Mouse (Mus musculus): ENCODE results near the gene Ltb4r1.

Ltb4r1 gene

GRCm38 (mm10) chr14:55765696-55766095 is at the start of gene Ltb4r1:
Ltb4r1 (plus strand) TSS chr14:55765962.
- no peak for DNase-seq (ENCODE audit: low spot score)

DNA sequence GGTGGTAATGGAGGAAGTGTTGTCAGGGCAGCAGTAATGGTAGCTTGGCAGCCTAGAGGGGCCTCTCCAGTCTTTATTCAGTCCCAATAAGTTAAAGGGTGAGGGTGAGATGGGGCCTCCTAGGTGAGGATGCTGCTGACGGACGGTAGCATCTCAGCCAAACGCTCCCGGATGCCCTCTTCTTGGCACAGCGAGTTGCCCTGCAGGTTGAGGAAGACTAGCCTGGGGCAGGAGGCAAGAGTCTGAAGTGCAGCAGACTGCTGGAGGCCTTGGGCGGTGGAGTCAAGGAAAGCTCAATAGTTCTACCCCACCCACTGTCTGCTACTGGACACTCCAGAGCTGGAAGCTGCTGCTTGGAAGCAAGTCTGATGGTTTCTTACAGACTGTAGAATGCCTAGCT is 49.5 kb upstream of the Ltb4r1 start:
- DNase-seq (ENCODE audit: low spot score), result no peak

DNA sequence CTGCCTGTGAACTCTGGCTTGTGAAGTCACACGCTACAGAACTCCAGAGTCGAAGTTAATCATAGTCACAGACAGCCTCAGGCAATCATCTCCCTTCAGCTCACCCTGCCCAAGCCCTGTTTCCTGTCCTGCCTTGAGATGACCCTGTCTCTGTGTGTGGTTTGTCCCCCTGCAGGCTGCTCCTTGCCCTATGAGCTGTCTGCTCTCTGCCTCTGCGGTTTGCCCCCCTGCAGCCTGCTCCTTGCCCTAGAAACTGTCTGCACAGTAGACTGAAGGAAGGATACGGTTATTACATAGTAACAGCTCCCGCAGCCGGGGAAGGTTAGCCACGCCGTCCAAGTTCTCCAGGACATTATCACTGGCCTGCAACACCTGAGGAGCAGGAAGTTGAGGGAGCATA is 48.9 kb upstream of the Ltb4r1 start:
- no peak for DNase-seq (ENCODE audit: low spot score)

DNA sequence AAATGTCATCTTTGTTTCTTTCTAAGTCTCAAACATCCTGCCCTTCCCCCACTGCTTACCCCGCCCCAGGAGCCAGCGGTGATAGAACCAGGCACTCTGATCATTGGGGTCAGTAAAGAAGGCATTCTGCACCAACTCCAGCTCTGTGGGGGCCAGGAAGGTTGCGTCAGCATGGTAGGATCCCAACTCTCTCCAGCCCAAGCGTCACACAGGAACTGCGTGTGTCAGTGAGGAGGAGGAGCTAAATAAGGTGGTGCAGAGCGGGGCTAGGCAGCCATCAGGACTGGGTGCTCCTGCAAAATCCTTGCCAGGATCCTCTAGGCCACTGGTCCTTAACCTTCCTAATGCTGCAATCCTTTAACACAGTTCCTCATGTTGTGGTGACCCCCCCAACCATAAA is 46.0 kb upstream of the Ltb4r1 start:
- no peak for DNase-seq (ENCODE audit: low spot score)

- no peak for DNase-seq (ENCODE audit: low spot score)
Measured at GRCm38 (mm10) chr14:55720666-55721065, 45.1 kb upstream of the Ltb4r1 start.

DNA sequence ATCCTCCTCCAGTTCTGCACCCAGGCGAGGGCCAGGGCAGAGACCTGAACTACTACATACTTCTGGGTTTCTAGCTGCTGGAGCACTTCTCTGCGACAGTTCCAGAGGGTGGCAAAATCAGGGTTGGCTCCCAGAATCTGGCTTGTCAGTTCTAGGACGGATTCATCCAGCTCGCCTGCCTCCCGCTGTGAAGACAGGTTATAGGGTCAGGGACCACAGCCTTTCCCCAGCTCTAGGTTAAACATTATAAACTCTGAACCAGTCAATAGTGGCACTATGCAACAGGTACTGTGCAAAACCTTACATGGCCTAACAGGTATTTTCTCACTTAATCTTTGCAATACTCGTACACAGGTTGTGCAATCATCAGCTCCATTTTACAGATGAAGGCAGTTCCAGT is 44.7 kb upstream of the Ltb4r1 start:
- no peak for DNase-seq (ENCODE audit: low spot score)

DNA sequence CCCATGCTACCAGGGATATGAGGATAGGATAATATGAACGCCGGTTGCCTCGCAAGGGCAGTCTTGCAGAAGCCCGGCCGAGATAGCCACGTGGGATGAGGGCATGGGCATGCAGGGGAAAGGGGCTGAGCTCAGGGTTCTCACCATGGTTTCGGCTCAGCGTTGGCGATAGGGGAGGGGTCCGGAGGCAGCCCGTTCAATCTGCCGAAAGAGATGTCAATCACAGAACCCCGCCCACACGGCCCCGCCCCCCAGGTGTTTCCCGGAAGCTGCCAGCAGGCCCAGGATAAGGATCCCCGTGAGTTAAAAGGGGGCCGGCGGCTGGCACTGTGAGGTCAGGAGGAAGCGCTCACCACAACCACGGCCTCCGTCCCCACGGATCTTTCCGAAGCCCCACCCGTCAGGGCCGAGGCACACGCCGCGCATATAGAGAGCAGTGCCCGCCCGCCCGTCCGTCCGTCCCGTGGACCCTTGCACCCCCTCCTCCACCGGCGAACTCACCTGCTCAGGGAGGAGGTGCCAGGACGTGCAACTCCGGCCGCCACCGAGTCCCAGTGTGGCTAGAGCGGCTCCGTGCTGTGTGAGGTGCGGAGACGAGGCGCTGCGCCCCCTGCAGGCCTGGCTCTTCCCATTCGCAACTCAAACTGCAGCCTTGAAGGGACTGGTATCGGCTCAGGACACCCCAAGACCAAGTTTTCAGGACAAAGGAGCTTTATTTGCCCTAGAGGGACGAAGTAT is 43.9 kb upstream of the Ltb4r1 start, which contains the start of gene Rabggta:
TSS of gene Rabggta (minus strand) at position 564 of the 738 bp plus-strand sequence.
- DNase-seq (ENCODE audit: low spot score), result peak; percentile 93

DNA sequence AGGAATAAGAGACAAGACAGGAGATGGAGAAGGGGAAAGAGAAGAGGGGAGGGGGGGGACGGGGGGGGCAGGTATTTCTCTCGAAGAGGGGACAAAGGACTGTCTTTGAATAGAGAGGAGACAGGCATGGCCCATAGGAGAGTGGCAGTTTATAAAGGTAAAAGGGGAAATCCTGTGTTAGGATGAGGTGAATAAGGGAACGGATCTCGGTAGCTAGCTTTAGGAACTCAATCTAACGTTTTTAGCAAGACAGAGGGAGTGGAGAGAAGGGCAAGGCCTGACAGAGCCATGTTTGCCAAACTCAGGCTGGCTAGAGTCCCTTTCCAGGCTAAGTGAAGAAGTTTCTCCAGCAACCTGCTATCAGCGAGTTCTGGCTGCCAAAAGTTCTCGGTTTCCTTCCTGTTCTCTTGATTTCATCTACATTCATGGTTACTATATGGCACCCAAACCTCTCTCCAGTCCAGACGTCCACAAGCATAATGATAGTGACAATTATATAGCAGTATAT is 43.3 kb upstream of the Ltb4r1 start:
- DNase-seq (ENCODE audit: low spot score), result no peak

DNA sequence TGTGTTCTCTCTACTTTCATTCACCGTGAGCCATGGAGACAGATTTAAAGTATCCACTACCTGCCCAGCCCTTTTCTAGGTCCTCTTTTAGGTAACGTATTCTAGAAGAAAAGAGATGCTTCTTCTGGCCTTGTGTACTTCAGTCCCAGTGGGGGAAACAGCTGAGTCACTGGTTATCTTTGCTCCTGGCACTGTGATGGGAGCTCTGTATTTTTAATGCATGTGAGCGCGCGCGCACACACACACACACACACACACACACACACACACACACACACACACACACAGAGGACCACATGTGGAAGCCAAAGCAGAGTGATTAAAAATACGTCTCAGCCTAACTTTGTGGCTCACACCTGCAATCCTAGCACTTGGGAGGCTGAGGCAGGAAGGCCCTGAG is 42.3 kb upstream of the Ltb4r1 start:
- peak; percentile 46 for DNase-seq (ENCODE audit: low spot score)

GRCm38 (mm10) chr14:55724411-55724871 is 41.3 kb upstream of the Ltb4r1 start:
- DNase-seq (ENCODE audit: low spot score), result peak; percentile 82

GRCm38 (mm10) chr14:55726261-55726660 is 39.5 kb upstream of the Ltb4r1 start:
- no peak for DNase-seq (ENCODE audit: low spot score)

GRCm38 (mm10) chr14:55727889-55728685 is 37.7 kb upstream of the Ltb4r1 start:
- DNase-seq (ENCODE audit: low spot score), result no peak

DNA sequence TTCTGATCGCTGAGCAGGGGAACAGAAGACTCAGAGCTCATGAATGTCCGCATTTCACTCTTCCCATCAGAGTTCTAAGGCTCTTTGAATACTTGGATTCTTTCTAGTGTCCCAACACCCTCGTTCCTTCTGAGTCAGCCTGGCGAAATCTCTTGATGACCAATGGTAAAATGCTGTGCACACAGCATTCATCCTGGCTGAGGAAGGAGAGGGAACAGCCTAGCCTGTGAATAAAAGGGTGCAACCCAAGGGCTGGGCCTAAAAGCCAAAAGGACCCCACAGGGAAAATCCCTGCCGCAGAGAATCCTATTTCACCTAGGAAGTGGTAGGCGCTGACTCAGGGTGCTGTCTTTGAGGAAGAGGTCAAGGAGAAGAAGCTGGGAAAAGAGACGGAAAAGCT is 35.6 kb upstream of the Ltb4r1 start:
- no peak for DNase-seq (ENCODE audit: low spot score)

DNA sequence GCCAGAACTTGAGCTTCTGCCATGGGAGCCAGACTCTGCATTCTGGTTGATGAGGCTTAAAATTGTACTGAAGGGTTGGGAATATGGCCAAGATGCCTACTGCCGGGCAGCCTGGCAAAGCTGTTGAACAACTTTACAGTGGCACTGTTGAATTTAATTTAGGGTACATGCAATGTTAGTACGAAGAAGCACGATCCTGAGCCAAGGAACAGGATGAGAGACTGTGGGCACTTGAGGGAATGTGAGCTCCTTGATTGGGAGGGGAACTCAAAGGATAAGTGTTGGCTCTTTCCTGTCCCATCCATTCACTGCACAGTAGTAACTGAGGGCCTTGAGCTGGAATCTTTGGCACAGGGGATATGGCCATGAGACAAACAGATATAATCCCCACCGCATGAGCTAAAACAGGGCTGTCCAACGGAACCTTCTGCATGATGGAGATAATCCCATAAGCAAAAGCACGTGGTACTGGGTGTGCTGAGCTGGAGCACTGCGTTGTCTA is 35.2 kb upstream of the Ltb4r1 start:
- DNase-seq (ENCODE audit: low spot score), result no peak

- no peak for DNase-seq (ENCODE audit: low spot score)
Measured at GRCm38 (mm10) chr14:55733889-55734288, 31.9 kb upstream of the Ltb4r1 start.

- no peak for DNase-seq (ENCODE audit: low spot score)
Measured at GRCm38 (mm10) chr14:55734869-55735268, 30.9 kb upstream of the Ltb4r1 start.

- DNase-seq (ENCODE audit: low spot score), result no peak
Measured at GRCm38 (mm10) chr14:55735334-55735733, 30.4 kb upstream of the Ltb4r1 start.

DNA sequence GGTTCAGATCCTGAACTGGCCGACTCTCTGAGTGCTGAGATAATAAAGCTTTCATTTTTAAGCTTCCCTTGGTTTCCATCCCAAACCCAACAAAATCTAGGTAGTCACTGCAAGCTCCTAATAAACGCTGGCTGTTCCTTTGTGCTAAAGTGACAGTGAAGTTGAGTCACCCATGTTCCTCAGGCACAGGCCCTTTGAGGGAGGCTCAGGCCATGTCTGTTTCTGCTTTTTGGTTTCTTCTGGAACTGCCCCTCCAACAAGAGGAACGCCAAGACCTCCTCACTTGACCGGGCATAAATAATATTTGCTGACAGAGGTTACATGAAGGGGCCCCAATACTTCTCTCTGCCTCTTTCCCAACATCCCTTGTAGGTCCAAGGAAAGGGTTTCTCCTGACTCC is 30.0 kb upstream of the Ltb4r1 start:
- no peak for DNase-seq (ENCODE audit: low spot score)

GRCm38 (mm10) chr14:55737086-55737687 is 28.6 kb upstream of the Ltb4r1 start:
- DNase-seq (ENCODE audit: low spot score), result no peak

DNA sequence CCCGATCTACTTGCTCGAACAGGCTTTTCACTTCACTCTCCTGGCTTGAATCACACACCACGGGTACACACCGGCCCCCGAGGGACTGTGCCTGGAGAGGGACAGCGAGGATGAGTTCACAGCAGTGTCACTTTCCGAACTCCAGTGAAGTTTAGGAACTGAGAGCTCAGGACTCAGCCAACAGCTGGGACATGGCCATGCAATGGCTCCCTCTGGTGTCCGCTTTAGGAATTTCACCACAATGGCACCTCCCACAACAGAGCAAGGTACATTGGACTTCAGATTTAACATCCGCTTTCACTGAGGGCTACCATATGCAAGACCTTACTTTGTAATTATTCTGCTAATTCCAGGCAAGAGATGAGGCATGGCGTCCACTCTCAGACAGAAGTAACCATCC is 22.1 kb upstream of the Ltb4r1 start:
- DNase-seq (ENCODE audit: low spot score), result peak; percentile 82

GRCm38 (mm10) chr14:55745180-55745860 is 20.4 kb upstream of the Ltb4r1 start, which contains the start of the genes Dhrs1 and Nop9:
Dhrs1 (minus strand) TSS chr14:55745690.
Nop9 (plus strand) TSS chr14:55745693.
- peak; percentile 85 for DNase-seq (ENCODE audit: low spot score)

DNA sequence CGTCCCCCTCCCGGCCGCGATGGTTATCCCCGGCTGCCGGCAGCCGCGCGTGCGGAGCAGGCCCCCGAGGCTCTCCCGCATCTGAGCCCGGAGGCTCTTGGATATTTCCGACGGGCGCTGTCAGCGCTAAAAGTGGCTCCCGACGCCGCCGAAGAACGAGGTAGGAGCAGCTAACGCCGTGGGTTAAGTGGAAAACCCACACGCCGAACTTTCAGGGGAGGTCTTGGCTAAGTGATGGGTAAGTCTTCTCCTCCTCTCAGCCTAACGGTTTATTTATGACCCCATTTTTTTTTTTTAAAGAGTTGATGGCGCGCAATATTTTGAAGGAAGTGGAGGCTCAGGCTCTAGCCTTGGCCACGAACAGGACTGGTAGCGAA is 19.9 kb upstream of the Ltb4r1 start:
- no peak for DNase-seq (ENCODE audit: low spot score)

Measured in MN1 (cell line).